Mouse (Mus musculus): ENCODE data around the gene Gm5767. TPM values are rescaled to one million over a fixed set of nuclear protein-coding genes. Genes with fewer than 3 reads are reported as not detected.

The Gm5767 gene
- polyA plus RNA-seq, 1 experiment: 0.16 TPM

DNA sequence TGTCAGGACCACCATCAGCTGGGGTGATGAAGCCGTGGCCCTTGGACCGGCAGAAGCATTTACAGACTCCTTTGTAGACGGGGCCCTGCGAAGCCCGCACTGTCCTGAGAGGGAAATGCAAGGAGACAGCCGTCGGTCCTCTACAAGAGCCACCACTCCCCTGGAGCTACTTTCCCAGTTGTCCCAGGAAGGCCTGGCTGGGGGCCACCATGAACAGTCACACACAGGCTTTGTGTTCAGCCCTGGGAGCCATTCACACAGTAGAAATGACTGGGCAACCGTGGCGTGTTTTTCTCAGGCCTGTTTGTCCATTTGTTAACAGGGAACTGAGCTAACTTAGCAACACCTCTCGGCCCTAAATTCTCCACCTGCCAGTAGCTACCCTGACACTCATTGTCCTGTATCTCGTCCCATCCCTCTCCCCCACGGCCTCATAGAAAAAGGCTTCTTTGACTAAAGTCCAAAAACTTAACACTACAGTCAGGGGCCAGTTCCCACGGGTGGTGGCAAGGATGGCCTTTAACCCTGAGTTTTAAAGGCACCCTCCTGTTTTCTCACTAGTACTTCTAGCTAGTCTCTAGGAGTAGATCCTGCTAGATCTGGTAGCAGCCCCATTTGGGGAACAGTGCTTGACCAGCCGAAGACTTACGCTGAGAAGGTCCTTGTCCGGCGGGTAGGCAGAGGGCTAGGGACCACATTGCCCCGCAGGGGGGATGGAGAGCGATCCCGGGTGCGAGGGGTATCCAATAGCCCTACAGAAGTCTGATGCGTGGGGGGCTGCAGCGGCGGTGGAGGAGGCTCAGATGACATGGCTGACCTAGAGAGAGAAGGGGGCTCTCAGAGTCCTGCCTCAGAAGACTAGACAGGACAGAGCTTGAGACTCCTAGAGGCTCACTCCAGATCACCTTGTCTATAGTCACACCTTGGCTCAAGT is 16.7 kb upstream of the Gm5767 start:
- peaks cover 16% of the 10 kb centered on the region for H3K36me3 ChIP-seq (ENCODE audit: control insufficient read depth, insufficient read depth)
- H3K4me2 ChIP-seq (ENCODE audit: low read depth): no peak overlapping the region
- peaks cover 54% of the 10 kb centered on the region for H3K79me2 ChIP-seq (ENCODE audit: control insufficient read depth, insufficient read depth)
- no peak overlapping the region for H3ac ChIP-seq (ENCODE audit: control insufficient read depth, insufficient read length)
- no peak overlapping the region for H3K4me3 ChIP-seq
- no peak for TF ChIP-seq MAX (IDR thresholded peaks at IDR 0.05; ENCODE audit: low read depth)
- TF ChIP-seq SRF (IDR thresholded peaks at IDR 0.05; ENCODE audit: control insufficient read depth, insufficient read length, low read depth): no peak
- TF ChIP-seq MYOG (IDR thresholded peaks at IDR 0.05; ENCODE audit: control insufficient read depth in 1 of 3, insufficient read depth in 1 of 3, insufficient read length in 2 of 3, low read depth in 2 of 3): no peak
- TF ChIP-seq TCF12 (IDR thresholded peaks at IDR 0.05; ENCODE audit: insufficient read depth, poor library complexity, severe bottlenecking): no peak
- no peak for TF ChIP-seq REST (IDR thresholded peaks at IDR 0.05; ENCODE audit: insufficient read depth, insufficient read length)
- TF ChIP-seq USF1 (IDR thresholded peaks at IDR 0.05; ENCODE audit: low read depth): no peak
- TF ChIP-seq TCF3 (IDR thresholded peaks at IDR 0.05; ENCODE audit: insufficient read length, low read depth): no peak
- TF ChIP-seq MYOD1 (IDR thresholded peaks at IDR 0.05; ENCODE audit: control insufficient read depth in 1 of 3, insufficient read length in 2 of 3, low read depth in 2 of 3): no peak
- H3K27me3 ChIP-seq (ENCODE audit: control insufficient read depth, insufficient read depth, insufficient read length): no peaks in the 10 kb centered on the region

DNA sequence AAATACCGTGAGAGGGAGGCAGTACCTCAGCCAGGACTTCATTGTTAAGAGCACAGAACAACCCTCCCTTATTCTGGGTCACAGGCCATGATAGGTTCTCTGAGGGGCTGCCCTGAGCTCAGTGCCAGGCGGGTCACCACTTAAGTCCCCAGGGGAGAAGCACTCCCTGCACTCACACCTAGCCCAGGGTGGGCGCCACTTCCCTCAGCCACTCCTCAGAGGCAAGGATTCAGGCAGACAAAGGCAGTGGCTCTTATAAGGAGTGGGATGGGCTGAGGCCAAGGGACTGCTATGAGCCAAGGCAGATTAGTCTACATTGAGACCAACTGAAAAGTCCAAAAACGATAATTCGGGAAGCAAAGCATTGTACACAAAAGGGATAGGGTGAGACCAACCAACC is 15.2 kb upstream of the Gm5767 start:
- Histone ChIP-seq H3K36me3 (ENCODE audit: control insufficient read depth, insufficient read depth) (peaks cover 10% of the 10 kb centered on the region), H3K27me3 (ENCODE audit: control insufficient read depth, insufficient read depth, insufficient read length) (no peaks in the 10 kb centered on the region), H3ac (ENCODE audit: control insufficient read depth, insufficient read length) (no peak overlapping the region), H3K4me2 (ENCODE audit: low read depth) (no peak overlapping the region), H3K4me3 (no peak overlapping the region), H3K79me2 (ENCODE audit: control insufficient read depth, insufficient read depth) (peaks cover 69% of the 10 kb centered on the region)
- TF ChIP-seq CEBPB (IDR thresholded peaks at IDR 0.05; ENCODE audit: insufficient read depth, poor library complexity, severe bottlenecking) (no peak), TCF3 (IDR thresholded peaks at IDR 0.05; ENCODE audit: insufficient read length, low read depth) (no peak), MYOG (IDR thresholded peaks at IDR 0.05; ENCODE audit: control insufficient read depth in 1 of 3, insufficient read depth in 1 of 3, insufficient read length in 2 of 3, low read depth in 2 of 3) (no peak), POLR2A (IDR thresholded peaks at IDR 0.05; ENCODE audit: insufficient read length, low read depth) (no peak), POLR2AphosphoS2 (IDR thresholded peaks at IDR 0.05; ENCODE audit: insufficient read length, low read depth) (no peak), USF1 (IDR thresholded peaks at IDR 0.05; ENCODE audit: low read depth) (no peak), REST (IDR thresholded peaks at IDR 0.05; ENCODE audit: insufficient read depth, insufficient read length) (no peak), MAX (IDR thresholded peaks at IDR 0.05; ENCODE audit: low read depth) (no peak), E2F4 (IDR thresholded peaks at IDR 0.05; ENCODE audit: insufficient read depth) (no peak), MYOD1 (IDR thresholded peaks at IDR 0.05; ENCODE audit: control insufficient read depth in 1 of 3, insufficient read length in 2 of 3, low read depth in 2 of 3) (no peak), SRF (IDR thresholded peaks at IDR 0.05; ENCODE audit: control insufficient read depth, insufficient read length, low read depth) (no peak), TCF12 (IDR thresholded peaks at IDR 0.05; ENCODE audit: insufficient read depth, poor library complexity, severe bottlenecking) (no peak)

DNA sequence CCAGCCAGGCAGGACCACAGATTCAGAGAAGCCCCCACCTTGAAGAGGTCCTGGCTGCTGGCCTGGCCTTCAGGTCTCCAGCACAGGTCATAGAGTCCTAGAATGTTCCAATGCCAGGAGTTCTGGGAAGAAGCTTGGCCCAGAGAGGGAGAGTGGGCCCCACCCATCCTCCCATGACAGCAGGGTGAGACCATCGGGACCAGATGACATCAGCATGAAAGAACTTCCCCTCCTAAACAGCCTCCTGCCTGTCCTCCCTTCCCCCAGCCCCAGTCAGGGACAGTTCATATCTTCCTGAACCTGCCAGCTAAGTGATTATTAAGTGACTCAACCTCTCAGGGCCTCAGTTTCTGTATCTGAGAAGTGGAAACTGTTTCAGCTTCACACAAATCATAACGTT is 14.1 kb upstream of the Gm5767 start:
- H3ac ChIP-seq (ENCODE audit: control insufficient read depth, insufficient read length): no peak overlapping the region
- no peak for TF ChIP-seq USF1 (IDR thresholded peaks at IDR 0.05; ENCODE audit: low read depth)
- TF ChIP-seq POLR2A (IDR thresholded peaks at IDR 0.05; ENCODE audit: insufficient read length, low read depth): peak; percentile 11
- TF ChIP-seq MYOD1 (IDR thresholded peaks at IDR 0.05; ENCODE audit: control insufficient read depth in 1 of 3, insufficient read length in 2 of 3, low read depth in 2 of 3): no peak
- no peak overlapping the region for H3K4me3 ChIP-seq
- peak overlapping the region; percentile 95 for H3K4me2 ChIP-seq (ENCODE audit: low read depth)
- peaks cover 78% of the 10 kb centered on the region for H3K79me2 ChIP-seq (ENCODE audit: control insufficient read depth, insufficient read depth)
- H3K27me3 ChIP-seq (ENCODE audit: control insufficient read depth, insufficient read depth, insufficient read length): no peaks in the 10 kb centered on the region
- peaks cover 8% of the 10 kb centered on the region for H3K36me3 ChIP-seq (ENCODE audit: control insufficient read depth, insufficient read depth)

DNA sequence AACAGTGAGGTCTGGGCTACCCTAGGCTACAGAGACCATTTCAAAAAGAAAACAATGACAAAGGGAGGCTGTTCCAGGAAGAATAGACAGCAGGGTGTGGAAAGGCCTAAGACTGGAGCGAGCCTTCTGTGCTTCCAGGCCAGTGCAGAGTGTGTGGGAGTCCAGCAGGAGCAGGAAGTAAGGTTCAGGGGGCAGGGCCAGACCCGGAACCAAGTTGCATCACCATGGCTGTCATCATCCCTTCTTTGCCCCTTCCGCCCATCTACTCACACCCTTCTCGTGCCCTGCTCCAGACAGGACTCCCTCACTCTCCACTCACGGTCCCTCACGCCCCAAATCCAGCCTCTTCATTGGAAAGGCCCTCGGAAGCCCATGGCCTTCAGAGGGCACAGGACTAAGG is 13.3 kb upstream of the Gm5767 start:
- TF ChIP-seq POLR2AphosphoS2 (IDR thresholded peaks at IDR 0.05; ENCODE audit: insufficient read length, low read depth): peak; percentile 88
- no peak for TF ChIP-seq TCF3 (IDR thresholded peaks at IDR 0.05; ENCODE audit: insufficient read length, low read depth)
- TF ChIP-seq CEBPB (IDR thresholded peaks at IDR 0.05; ENCODE audit: insufficient read depth, poor library complexity, severe bottlenecking): peak; percentile 83
- TF ChIP-seq POLR2A (IDR thresholded peaks at IDR 0.05; ENCODE audit: insufficient read length, low read depth): peak; percentile 56
- H3ac ChIP-seq (ENCODE audit: control insufficient read depth, insufficient read length): no peak overlapping the region
- H3K4me3 ChIP-seq: peak overlapping the region; percentile 11
- peak overlapping the region; percentile 95 for H3K4me2 ChIP-seq (ENCODE audit: low read depth)
- H3K79me2 ChIP-seq (ENCODE audit: control insufficient read depth, insufficient read depth): peaks cover 78% of the 10 kb centered on the region
- no peaks in the 10 kb centered on the region for H3K27me3 ChIP-seq (ENCODE audit: control insufficient read depth, insufficient read depth, insufficient read length)
- no peaks in the 10 kb centered on the region for H3K36me3 ChIP-seq (ENCODE audit: control insufficient read depth, insufficient read depth)

DNA sequence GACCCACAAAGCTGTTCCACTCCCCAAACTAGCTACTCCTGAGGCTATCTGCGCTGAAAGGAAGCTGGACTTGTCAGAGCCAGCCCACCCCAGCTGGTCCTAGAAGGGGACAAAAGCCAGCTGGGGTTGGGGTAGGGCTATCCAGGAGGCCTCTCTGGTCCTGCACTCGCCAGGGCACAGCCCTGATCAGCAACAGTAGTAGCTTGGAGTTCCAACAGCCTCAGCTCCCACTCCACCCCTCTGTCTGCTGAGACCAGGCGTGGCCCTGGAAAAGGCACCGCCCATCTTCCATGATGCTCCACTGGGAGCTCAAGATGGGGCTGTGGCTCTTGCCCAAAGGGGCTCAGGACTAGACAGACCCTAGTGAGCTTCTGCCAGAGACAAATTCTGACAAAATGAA is 12.8 kb upstream of the Gm5767 start:
- TF ChIP-seq TCF3 (IDR thresholded peaks at IDR 0.05; ENCODE audit: insufficient read length, low read depth) (no peak), TCF12 (IDR thresholded peaks at IDR 0.05; ENCODE audit: insufficient read depth, poor library complexity, severe bottlenecking) (no peak), USF1 (IDR thresholded peaks at IDR 0.05; ENCODE audit: low read depth) (no peak), CEBPB (IDR thresholded peaks at IDR 0.05; ENCODE audit: insufficient read depth, poor library complexity, severe bottlenecking) (no peak), MYOG (IDR thresholded peaks at IDR 0.05; ENCODE audit: control insufficient read depth in 1 of 3, insufficient read depth in 1 of 3, insufficient read length in 2 of 3, low read depth in 2 of 3) (no peak), E2F4 (IDR thresholded peaks at IDR 0.05; ENCODE audit: insufficient read depth) (no peak), SRF (IDR thresholded peaks at IDR 0.05; ENCODE audit: control insufficient read depth, insufficient read length, low read depth) (no peak), MAX (IDR thresholded peaks at IDR 0.05; ENCODE audit: low read depth) (no peak), POLR2AphosphoS2 (IDR thresholded peaks at IDR 0.05; ENCODE audit: insufficient read length, low read depth) (peak; percentile 80), POLR2A (IDR thresholded peaks at IDR 0.05; ENCODE audit: insufficient read length, low read depth) (peak; percentile 62)
- H3K4me2 ChIP-seq (ENCODE audit: low read depth): peak overlapping the region; percentile 95
- H3K4me3 ChIP-seq: peak overlapping the region; percentile 11
- no peaks in the 10 kb centered on the region for H3K27me3 ChIP-seq (ENCODE audit: control insufficient read depth, insufficient read depth, insufficient read length)
- H3K79me2 ChIP-seq (ENCODE audit: control insufficient read depth, insufficient read depth): peaks cover 78% of the 10 kb centered on the region
- no peaks in the 10 kb centered on the region for H3K36me3 ChIP-seq (ENCODE audit: control insufficient read depth, insufficient read depth)
- H3ac ChIP-seq (ENCODE audit: control insufficient read depth, insufficient read length): no peak overlapping the region
